Mouse (Mus musculus): ENCODE results near the gene Rapsn. TPM values are rescaled to one million over a fixed set of nuclear protein-coding genes. Genes with fewer than 3 reads are reported as not detected.

Rapsn gene
- polyA plus RNA-seq, 1 experiment from 2014 or later: 0.57 TPM

GRCm38 (mm10) chr2:91081775-91082695, 46.6 kb downstream of the Rapsn start, which contains the start of gene Spi1:
Gene Spi1, plus strand, starts transcription at chr2:91082390.
- no peak within 1 kb of the TSS for H3K4me2 ChIP-seq (ENCODE audit: low read length)
- WGBS: 84% methylated on average over 13 of the region's 13 CpGs
- H3K36me3 ChIP-seq (ENCODE audit: control insufficient read depth, insufficient read depth, low read length): no peaks in the 10 kb centered on the region
- no peak within 1 kb of the TSS for H3K4me3 ChIP-seq (replicated peaks; ENCODE audit: low read depth, low read length)
- no peaks in the 10 kb centered on the region for H3K9me3 ChIP-seq (ENCODE audit: control insufficient read depth, low read length)
- no peaks in the 10 kb centered on the region for H3K27me3 ChIP-seq (ENCODE audit: control insufficient read depth, insufficient read depth, low read length)
- H3K9ac ChIP-seq (replicated peaks; ENCODE audit: low read length): no peak within 1 kb of the TSS
- ATAC-seq (ENCODE audit: low FRiP score, low TSS enrichment) (no peak), DNase-seq (no peak)
- no peak within 1 kb of the TSS for H3K27ac ChIP-seq (replicated peaks; ENCODE audit: low read depth, low read length)
- no peaks in the 10 kb centered on the region for H3K4me1 ChIP-seq (ENCODE audit: control insufficient read depth, insufficient read depth, low read length)

GRCm38 (mm10) chr2:91082844-91083243, 47.4 kb downstream of the Rapsn start:
- WGBS: 76% methylated on average over 11 of the region's 11 CpGs
- Histone ChIP-seq H3K4me2 (ENCODE audit: low read length) (no peak overlapping the region), H3K27me3 (ENCODE audit: control insufficient read depth, insufficient read depth, low read length) (no peaks in the 10 kb centered on the region), H3K4me1 (ENCODE audit: control insufficient read depth, insufficient read depth, low read length) (no peaks in the 10 kb centered on the region), H3K9ac (replicated peaks; ENCODE audit: low read length) (no peak overlapping the region), H3K4me3 (replicated peaks; ENCODE audit: low read depth, low read length) (no peak overlapping the region), H3K27ac (replicated peaks; ENCODE audit: low read depth, low read length) (no peak overlapping the region), H3K9me3 (ENCODE audit: control insufficient read depth, low read length) (no peaks in the 10 kb centered on the region), H3K36me3 (ENCODE audit: control insufficient read depth, insufficient read depth, low read length) (no peaks in the 10 kb centered on the region)
- DNase-seq (no peak), ATAC-seq (ENCODE audit: low FRiP score, low TSS enrichment) (no peak)

GRCm38 (mm10) chr2:91083366-91083940, 48.0 kb downstream of the Rapsn start:
- no peak overlapping the region for H3K27ac ChIP-seq (replicated peaks; ENCODE audit: low read depth, low read length)
- no peaks in the 10 kb centered on the region for H3K9me3 ChIP-seq (ENCODE audit: control insufficient read depth, low read length)
- DNase-seq (no peak), ATAC-seq (ENCODE audit: low FRiP score, low TSS enrichment) (no peak)
- H3K27me3 ChIP-seq (ENCODE audit: control insufficient read depth, insufficient read depth, low read length): no peaks in the 10 kb centered on the region
- no peak overlapping the region for H3K4me2 ChIP-seq (ENCODE audit: low read length)
- no peaks in the 10 kb centered on the region for H3K36me3 ChIP-seq (ENCODE audit: control insufficient read depth, insufficient read depth, low read length)
- H3K4me3 ChIP-seq (replicated peaks; ENCODE audit: low read depth, low read length): no peak overlapping the region
- 29% methylated on average over 1 of the region's 1 CpGs for WGBS
- H3K4me1 ChIP-seq (ENCODE audit: control insufficient read depth, insufficient read depth, low read length): no peaks in the 10 kb centered on the region
- H3K9ac ChIP-seq (replicated peaks; ENCODE audit: low read length): no peak overlapping the region

- Histone ChIP-seq H3K4me3 (replicated peaks; ENCODE audit: low read depth, low read length) (no peak overlapping the region), H3K27ac (replicated peaks; ENCODE audit: low read depth, low read length) (no peak overlapping the region), H3K9me3 (ENCODE audit: control insufficient read depth, low read length) (no peaks in the 10 kb centered on the region), H3K4me1 (ENCODE audit: control insufficient read depth, insufficient read depth, low read length) (no peaks in the 10 kb centered on the region), H3K36me3 (ENCODE audit: control insufficient read depth, insufficient read depth, low read length) (no peaks in the 10 kb centered on the region), H3K9ac (replicated peaks; ENCODE audit: low read length) (no peak overlapping the region), H3K4me2 (ENCODE audit: low read length) (no peak overlapping the region), H3K27me3 (ENCODE audit: control insufficient read depth, insufficient read depth, low read length) (no peaks in the 10 kb centered on the region)
- DNase-seq (no peak), ATAC-seq (ENCODE audit: low FRiP score, low TSS enrichment) (no peak)
- WGBS: 85% methylated on average over 15 of the region's 15 CpGs
These were observed 48.9 kb downstream of the Rapsn start for GRCm38 (mm10) chr2:91084179-91084820.

- no peak overlapping the region for H3K4me2 ChIP-seq (ENCODE audit: low read length)
- no peaks in the 10 kb centered on the region for H3K9me3 ChIP-seq (ENCODE audit: control insufficient read depth, low read length)
- no peaks in the 10 kb centered on the region for H3K4me1 ChIP-seq (ENCODE audit: control insufficient read depth, insufficient read depth, low read length)
- DNase-seq: no peak
- H3K27ac ChIP-seq (replicated peaks; ENCODE audit: low read depth, low read length): no peak overlapping the region
- no peak for ATAC-seq (ENCODE audit: low FRiP score, low TSS enrichment)
- WGBS: 88% methylated on average over 14 of the region's 14 CpGs
- no peaks in the 10 kb centered on the region for H3K36me3 ChIP-seq (ENCODE audit: control insufficient read depth, insufficient read depth, low read length)
- no peak overlapping the region for H3K4me3 ChIP-seq (replicated peaks; ENCODE audit: low read depth, low read length)
- H3K9ac ChIP-seq (replicated peaks; ENCODE audit: low read length): no peak overlapping the region
- H3K27me3 ChIP-seq (ENCODE audit: control insufficient read depth, insufficient read depth, low read length): no peaks in the 10 kb centered on the region
These were observed 50.3 kb downstream of the Rapsn start for GRCm38 (mm10) chr2:91085494-91086391.

GRCm38 (mm10) chr2:91086392-91087237, 51.2 kb downstream of the Rapsn start:
- no peak overlapping the region for H3K4me3 ChIP-seq (replicated peaks; ENCODE audit: low read depth, low read length)

GRCm38 (mm10) chr2:91087453-91087852, 52.0 kb downstream of the Rapsn start:
- ATAC-seq (ENCODE audit: low FRiP score, low TSS enrichment) (no peak), DNase-seq (no peak)
- no peak overlapping the region for H3K4me2 ChIP-seq (ENCODE audit: low read length)
- no peak overlapping the region for H3K27ac ChIP-seq (replicated peaks; ENCODE audit: low read depth, low read length)
- H3K4me1 ChIP-seq (ENCODE audit: control insufficient read depth, insufficient read depth, low read length): no peaks in the 10 kb centered on the region
- no peaks in the 10 kb centered on the region for H3K27me3 ChIP-seq (ENCODE audit: control insufficient read depth, insufficient read depth, low read length)
- H3K9me3 ChIP-seq (ENCODE audit: control insufficient read depth, low read length): no peaks in the 10 kb centered on the region
- WGBS: 91% methylated on average over 9 of the region's 9 CpGs
- H3K4me3 ChIP-seq (replicated peaks; ENCODE audit: low read depth, low read length): no peak overlapping the region
- H3K9ac ChIP-seq (replicated peaks; ENCODE audit: low read length): no peak overlapping the region
- no peaks in the 10 kb centered on the region for H3K36me3 ChIP-seq (ENCODE audit: control insufficient read depth, insufficient read depth, low read length)

More at GRCm38 (mm10) chr2:91086392-91087237, 51.2 kb downstream of the Rapsn start:
- no peak overlapping the region for H3K4me2 ChIP-seq (ENCODE audit: low read length)
- ATAC-seq (ENCODE audit: low FRiP score, low TSS enrichment) (no peak), DNase-seq (no peak)
- H3K9ac ChIP-seq (replicated peaks; ENCODE audit: low read length): no peak overlapping the region
- no peaks in the 10 kb centered on the region for H3K36me3 ChIP-seq (ENCODE audit: control insufficient read depth, insufficient read depth, low read length)
- 59% methylated on average over 9 of the region's 9 CpGs for WGBS
- no peak overlapping the region for H3K27ac ChIP-seq (replicated peaks; ENCODE audit: low read depth, low read length)
- H3K4me1 ChIP-seq (ENCODE audit: control insufficient read depth, insufficient read depth, low read length): no peaks in the 10 kb centered on the region
- no peaks in the 10 kb centered on the region for H3K9me3 ChIP-seq (ENCODE audit: control insufficient read depth, low read length)
- H3K27me3 ChIP-seq (ENCODE audit: control insufficient read depth, insufficient read depth, low read length): no peaks in the 10 kb centered on the region

Data from midbrain, embryonic 14.5 days (tissue).